28 mouse cellular contexts compared by ENCODE assay signal in the genomic region with DNA sequence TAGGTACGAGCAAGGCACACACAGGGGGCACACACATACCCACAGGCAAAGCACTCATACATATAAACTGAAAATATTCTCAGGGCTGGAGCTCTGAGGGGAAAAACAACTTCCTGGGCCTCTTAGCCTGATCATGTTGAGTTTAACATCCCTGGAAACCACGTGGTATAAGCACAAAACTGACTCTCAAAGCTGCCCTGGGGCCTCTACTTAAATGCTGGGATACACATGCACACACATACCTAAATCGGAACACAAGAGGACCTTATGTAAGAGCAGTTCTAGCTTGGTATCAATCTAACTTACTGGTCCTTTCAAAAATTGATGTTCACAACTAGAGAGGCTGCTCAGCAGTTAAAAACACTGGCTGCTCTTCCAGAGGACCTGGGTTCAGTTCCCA. TPM values are rescaled to one million over a fixed set of nuclear protein-coding genes. Genes with fewer than 3 reads are reported as not detected.
DNase-seq lines count a peak whose midpoint lies in the region; ATAC-seq lines count a peak whose summit lies in the region.
"Had no signal": no experiment of that assay in that cellular context is flagged by ENCODE, and none has a peak within 500 bp of the region (broad histone marks: within the 10 kb centered on the region; RNA-seq: fewer than 3 reads in every experiment).

No protein-coding gene starts in this region.

- no peak overlapping the region for H3K9ac ChIP-seq in midbrain, embryonic 12.5 days (replicated peaks)
- no peak overlapping the region for H3K9ac ChIP-seq in midbrain, embryonic 16.5 days (ENCODE audit: low read depth, low read length)
- no peak overlapping the region for H3K9ac ChIP-seq in embryonic facial prominence, embryonic 14.5 days (ENCODE audit: low read depth, low read length)
- H3K9ac ChIP-seq: embryonic facial prominence, embryonic 12.5 days; forebrain, embryonic 12.5 days had no signal

- peak; percentile 65 for DNase-seq in heart, adult 11 months
- no peak for DNase-seq in heart, adult 18-20 months
- DNase-seq in embryonic facial prominence, embryonic 14.5 days (ENCODE audit: low spot score) = no peak
- no peak for DNase-seq in right cerebral cortex, adult 18-20 months
- DNase-seq: adrenal gland, adult 2 months; adrenal gland, postnatal 10 days; adrenal gland, postnatal 25 days; cerebellum, adult 11 months; cerebellum, adult 18-20 months; cerebellum, adult 8-10 months; cerebellum, adult 9-11 months; cerebellum, postnatal 14 days; cerebellum, postnatal 36 days; embryo, embryonic 11 days had no signal

- H3K27ac ChIP-seq in midbrain, embryonic 12.5 days (replicated peaks) = 0 out of 2 replicates have a peak overlapping the region, but pooled peaks have one; percentile 3
- H3K27ac ChIP-seq in midbrain, embryonic 16.5 days (ENCODE audit: low read length) = no peak overlapping the region
- peak overlapping the region; percentile 2; the same call in 1 of the 2 replicates for H3K27ac ChIP-seq in embryonic facial prominence, embryonic 14.5 days (replicated peaks; ENCODE audit: low read depth, low read length)
- H3K27ac ChIP-seq: embryonic facial prominence, embryonic 12.5 days; forebrain, embryonic 10.5 days; forebrain, embryonic 12.5 days had no signal

- no peaks in the 10 kb centered on the region for H3K27me3 ChIP-seq in midbrain, embryonic 12.5 days
- no peaks in the 10 kb centered on the region for H3K27me3 ChIP-seq in midbrain, embryonic 16.5 days (ENCODE audit: control insufficient read depth, insufficient read depth, low read depth, low read length)
- H3K27me3 ChIP-seq in embryonic facial prominence, embryonic 14.5 days (replicated peaks; ENCODE audit: control insufficient read depth, insufficient read depth, low read length) = no peaks in the 10 kb centered on the region
- H3K27me3 ChIP-seq: embryonic facial prominence, embryonic 12.5 days; forebrain, embryonic 12.5 days had no signal

- H3K4me3 ChIP-seq in midbrain, embryonic 12.5 days = no peak overlapping the region
- no peak overlapping the region for H3K4me3 ChIP-seq in midbrain, embryonic 16.5 days (ENCODE audit: low read depth, low read length)
- no peak overlapping the region for H3K4me3 ChIP-seq in embryonic facial prominence, embryonic 14.5 days (ENCODE audit: low read depth, low read length)
- H3K4me3 ChIP-seq: embryonic facial prominence, embryonic 12.5 days; erythroblast, embryonic 14.5 days; forebrain, embryonic 10.5 days; forebrain, embryonic 12.5 days had no signal

- WGBS in midbrain, embryonic 12.5 days = 84% methylated on average over 3 of the region's 3 CpGs
- 90% methylated on average over 3 of the region's 3 CpGs for WGBS in midbrain, embryonic 16.5 days
- WGBS in embryonic facial prominence, embryonic 14.5 days = 61% methylated on average over 3 of the region's 3 CpGs

- no peak overlapping the region for H3K4me2 ChIP-seq in midbrain, embryonic 12.5 days (replicated peaks)
- no peak overlapping the region for H3K4me2 ChIP-seq in midbrain, embryonic 16.5 days (ENCODE audit: low read length)
- H3K4me2 ChIP-seq in embryonic facial prominence, embryonic 14.5 days (ENCODE audit: low read depth, low read length) = no peak overlapping the region
- H3K4me2 ChIP-seq: embryonic facial prominence, embryonic 12.5 days; forebrain, embryonic 12.5 days had no signal

- H3K9me3 ChIP-seq in midbrain, embryonic 12.5 days = no peaks in the 10 kb centered on the region
- no peaks in the 10 kb centered on the region for H3K9me3 ChIP-seq in midbrain, embryonic 16.5 days (replicated peaks; ENCODE audit: control insufficient read depth, low read length, poor library complexity, severe bottlenecking)
- no peaks in the 10 kb centered on the region for H3K9me3 ChIP-seq in embryonic facial prominence, embryonic 14.5 days (ENCODE audit: control insufficient read depth, low read length)
- H3K9me3 ChIP-seq: embryonic facial prominence, embryonic 12.5 days; forebrain, embryonic 10.5 days; forebrain, embryonic 12.5 days had no signal

- H3K4me1 ChIP-seq in midbrain, embryonic 12.5 days = no peaks in the 10 kb centered on the region; the same call in 1 of the 2 replicates
- H3K4me1 ChIP-seq in midbrain, embryonic 16.5 days (ENCODE audit: control insufficient read depth, insufficient read depth, low read length) = peaks cover 2% of the 10 kb centered on the region; the same call in 1 of the 2 replicates
- no peaks in the 10 kb centered on the region for H3K4me1 ChIP-seq in embryonic facial prominence, embryonic 14.5 days (ENCODE audit: control insufficient read depth, insufficient read depth, low read length)
- H3K4me1 ChIP-seq: embryonic facial prominence, embryonic 12.5 days had no signal

- peaks cover 50% of the 10 kb centered on the region for H3K36me3 ChIP-seq in midbrain, embryonic 12.5 days
- peaks cover 14% of the 10 kb centered on the region for H3K36me3 ChIP-seq in midbrain, embryonic 16.5 days (ENCODE audit: control insufficient read depth, insufficient read depth, low read length)
- peaks cover 48% of the 10 kb centered on the region for H3K36me3 ChIP-seq in embryonic facial prominence, embryonic 14.5 days (ENCODE audit: control insufficient read depth, insufficient read depth, low read length)

- no peak for ATAC-seq in midbrain, embryonic 12.5 days (ENCODE audit: low FRiP score, low read depth)
- no peak for ATAC-seq in midbrain, embryonic 16.5 days
- no peak for ATAC-seq in embryonic facial prominence, embryonic 14.5 days (ENCODE audit: low read depth)
- 0 out of 2 replicates have a peak, but pooled peaks have one; percentile 30 for ATAC-seq in erythroblast, adult 5-6 weeks (replicated peaks; ENCODE audit: low FRiP score, poor library complexity, severe bottlenecking)
- ATAC-seq: forebrain, embryonic 14.5 days; forebrain, embryonic 16.5 days had no signal

RNA-seq across cellular contexts. Expression of a gene that starts 1.9 kb away (rescaled TPM):
- not detected for total RNA-seq in heart, adult 18-20 months (2021)
- polyA plus RNA-seq in midbrain, embryonic 12.5 days (2016; fragmentation: Nextera tagmentation; extraction: Ambion mirVana) = not detected in 2 replicates
- 0.34 TPM in 1 of 2 replicates, not detected in the other for polyA plus RNA-seq in midbrain, embryonic 16.5 days (2015; fragmentation: Nextera tagmentation; extraction: Ambion mirVana)
- not detected in 2 replicates for polyA plus RNA-seq in embryonic facial prominence, embryonic 14.5 days (2014; fragmentation: Nextera tagmentation; extraction: Ambion mirVana)
- not detected in 2 replicates for total RNA-seq in erythroblast, adult 5-6 weeks (2015; ENCODE audit: low replicate concordance)
- not detected in 2 replicates for total RNA-seq in erythroblast, adult 5-6 weeks (2017; ENCODE audit: low replicate concordance)
- total RNA-seq: adrenal gland, adult 2 months; adrenal gland, postnatal 10 days; adrenal gland, postnatal 25 days; common myeloid progenitor, adult 5-6 weeks; ES-E14; MEL had no signal
- polyA plus RNA-seq: adrenal gland, adult 2 months; brain, embryonic 14.5 days; C2C12; embryonic facial prominence, embryonic 12.5 days; erythroblast, embryonic 14.5 days; forebrain, embryonic 10.5 days; forebrain, embryonic 12.5 days; forebrain, embryonic 14.5 days; forebrain, embryonic 16.5 days had no signal

RNA-seq across cellular contexts. Expression of a gene that starts 17.3 kb away (rescaled TPM):
- total RNA-seq in heart, adult 18-20 months (2021) = 100 to 1,000 TPM; 153 TPM
- 1,064 and 1,134 TPM in 2 replicates for polyA plus RNA-seq in midbrain, embryonic 12.5 days (2016; fragmentation: Nextera tagmentation; extraction: Ambion mirVana)
- 2,230 and 2,642 TPM in 2 replicates for polyA plus RNA-seq in midbrain, embryonic 16.5 days (2015; fragmentation: Nextera tagmentation; extraction: Ambion mirVana)
- polyA plus RNA-seq in embryonic facial prominence, embryonic 14.5 days (2014; fragmentation: Nextera tagmentation; extraction: Ambion mirVana) = 1,001 and 1,028 TPM in 2 replicates
- total RNA-seq in erythroblast, adult 5-6 weeks (2015; ENCODE audit: low replicate concordance) = 185 and 230 TPM in 2 replicates
- 221 and 301 TPM in 2 replicates for total RNA-seq in erythroblast, adult 5-6 weeks (2017; ENCODE audit: low replicate concordance)
